Mouse (Mus musculus): ENCODE data around the gene Trpv2.

The Trpv2 gene

GRCm38 (mm10) chr11:62560463-62561016, 13.7 kb upstream of the Trpv2 start:
- 42% methylated on average over 43 of the region's 43 CpGs for WGBS

DNA sequence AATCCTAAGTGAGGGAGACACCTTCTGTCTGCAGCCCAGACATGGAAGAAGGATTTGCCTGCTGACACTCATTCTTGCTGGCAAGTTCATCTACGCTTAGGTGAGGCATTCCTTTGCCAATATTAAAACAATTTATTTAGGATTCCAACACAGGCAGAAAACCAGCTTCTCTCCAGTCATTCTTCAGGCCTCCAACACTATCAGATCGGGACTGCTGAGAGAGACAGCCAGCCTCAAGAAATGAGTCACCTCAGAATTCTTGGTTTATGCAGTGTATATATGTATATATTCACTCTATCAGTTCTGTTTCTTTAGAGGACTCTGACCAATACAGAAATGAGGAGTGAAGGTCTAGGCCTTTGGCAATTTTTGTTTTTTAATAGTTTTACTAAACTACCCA, 10.7 kb upstream of the Trpv2 start:
- WGBS: 84% methylated on average over 2 of the region's 2 CpGs

DNA sequence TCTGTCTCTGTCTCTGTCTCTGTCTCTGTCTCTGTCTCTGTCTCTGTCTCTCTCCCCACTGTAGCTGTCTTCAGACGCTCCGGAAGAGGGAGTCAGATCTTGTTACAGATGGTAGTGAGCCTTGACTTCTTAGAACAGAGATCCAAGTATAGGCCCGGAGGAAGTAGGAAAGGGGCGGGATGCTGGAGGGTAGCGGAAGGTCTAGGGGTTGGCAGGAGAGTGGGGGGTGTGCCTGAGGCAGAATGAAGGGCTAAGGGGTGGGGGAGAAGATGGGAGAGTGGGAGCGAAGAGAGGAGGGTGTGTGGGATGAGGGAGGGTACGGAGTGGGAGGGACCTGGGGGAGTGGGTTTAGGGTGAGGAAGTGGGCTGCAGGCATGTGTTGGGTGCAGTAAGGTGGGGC, 8.5 kb upstream of the Trpv2 start:
- 72% methylated on average over 7 of the region's 7 CpGs for WGBS

GRCm38 (mm10) chr11:62566211-62566610, 8.1 kb upstream of the Trpv2 start:
- 71% methylated on average over 1 of the region's 1 CpGs for WGBS

GRCm38 (mm10) chr11:62568300-62568699, 6.0 kb upstream of the Trpv2 start:
- 68% methylated on average over 3 of the region's 3 CpGs for WGBS

DNA sequence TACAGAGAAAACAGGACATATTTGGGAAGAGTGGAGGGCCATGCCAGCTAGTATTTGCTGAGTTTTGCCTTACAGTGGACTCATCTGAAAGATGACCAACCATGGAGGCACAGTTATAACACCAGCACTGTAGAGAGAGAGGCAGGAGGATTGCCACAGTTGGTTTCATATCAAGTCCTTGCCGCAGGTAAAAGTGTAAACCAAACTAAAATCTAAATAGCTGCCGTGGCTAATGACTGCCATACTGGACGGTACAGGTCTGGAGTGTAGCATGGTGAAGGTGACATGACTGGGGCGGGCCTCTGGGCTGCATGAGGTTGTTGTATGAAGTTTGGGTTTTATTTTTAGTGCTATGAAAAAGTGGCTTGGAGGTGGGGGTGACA, 408 bp downstream of the Trpv2 start:
- WGBS: 78% methylated on average over 4 of the region's 4 CpGs

- under 1% methylated on average over 9 of the region's 9 CpGs for WGBS
These were observed 992 bp downstream of the Trpv2 start for GRCm38 (mm10) chr11:62575297-62575658.

GRCm38 (mm10) chr11:62575659-62576438, 1.6 kb downstream of the Trpv2 start:
- WGBS: 3% methylated on average over 27 of the region's 27 CpGs

DNA sequence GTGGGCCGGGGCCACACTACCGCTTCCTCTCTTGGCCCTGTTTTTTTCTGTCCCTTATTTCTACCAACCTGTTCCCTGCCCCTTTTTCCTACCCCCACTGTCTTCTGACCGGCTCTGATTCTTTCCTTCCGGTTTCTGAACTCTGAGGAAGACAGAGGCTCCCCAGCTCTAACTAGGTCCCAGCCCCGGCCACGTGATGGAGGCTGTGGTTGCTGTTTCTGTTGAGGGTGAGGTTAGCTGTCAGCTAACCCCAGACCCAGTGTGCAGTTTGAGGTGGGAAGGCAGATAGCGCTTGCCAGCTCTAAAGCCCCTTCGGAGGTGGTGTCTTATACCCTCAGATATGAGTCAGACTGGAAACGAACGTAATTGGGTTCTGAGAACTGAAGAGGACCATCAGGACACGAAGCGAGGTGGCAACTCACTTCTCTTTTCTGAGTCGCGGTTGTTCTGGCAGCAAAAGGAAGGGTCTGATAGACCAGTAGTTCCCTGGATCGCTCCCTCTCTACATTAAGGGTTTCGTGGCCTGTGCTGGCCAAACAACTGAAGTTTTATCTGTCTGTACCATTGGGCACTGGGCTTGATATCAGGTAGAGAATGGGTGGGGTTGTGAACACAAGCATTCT, 2.4 kb downstream of the Trpv2 start:
- WGBS: 36% methylated on average over 16 of the region's 16 CpGs

DNA sequence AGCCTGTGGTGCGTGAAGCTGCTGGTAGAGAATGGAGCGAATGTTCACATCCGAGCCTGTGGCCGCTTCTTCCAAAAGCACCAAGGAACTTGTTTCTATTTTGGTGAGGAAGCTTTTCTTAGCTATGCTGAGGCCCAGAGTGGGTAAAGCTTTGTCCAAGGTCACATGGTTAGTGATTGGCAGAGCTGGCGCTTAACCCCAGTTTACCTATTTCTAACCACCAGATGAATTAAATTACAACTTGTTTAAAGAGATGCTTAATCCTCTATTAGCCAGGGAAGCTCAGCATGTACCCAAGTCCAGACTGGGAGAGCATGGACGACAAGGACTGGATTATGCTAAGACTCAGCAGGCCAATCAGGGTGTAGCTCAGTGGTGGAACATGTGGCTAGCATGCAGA, 8.7 kb downstream of the Trpv2 start:
- 63% methylated on average over 6 of the region's 6 CpGs for WGBS

DNA sequence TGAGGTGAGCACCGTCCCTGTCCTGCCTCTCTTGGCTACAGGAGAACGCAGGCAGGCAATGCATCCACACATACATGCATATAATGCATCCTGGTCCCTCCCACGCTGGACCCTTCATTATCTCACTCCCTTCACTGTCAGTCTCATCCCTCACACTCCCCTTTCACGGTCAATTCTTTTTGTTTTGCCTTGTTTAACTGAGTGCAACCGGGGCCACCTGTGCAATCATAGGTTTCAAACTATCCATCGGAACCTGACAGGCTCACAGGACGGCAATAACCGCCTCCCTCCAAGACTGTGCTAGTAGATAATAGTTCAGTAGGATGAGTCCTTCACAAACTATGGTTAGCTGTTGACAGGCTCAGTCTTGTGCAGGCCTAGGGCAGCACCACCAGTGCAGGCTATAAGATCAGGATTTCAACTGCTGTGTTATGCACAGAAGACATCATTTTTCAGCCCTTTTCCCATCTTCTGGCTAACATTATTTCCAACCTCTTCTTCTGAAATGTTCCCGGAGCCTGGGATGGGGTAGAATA, 10.5 kb downstream of the Trpv2 start:
- WGBS: 85% methylated on average over 9 of the region's 9 CpGs

DNA sequence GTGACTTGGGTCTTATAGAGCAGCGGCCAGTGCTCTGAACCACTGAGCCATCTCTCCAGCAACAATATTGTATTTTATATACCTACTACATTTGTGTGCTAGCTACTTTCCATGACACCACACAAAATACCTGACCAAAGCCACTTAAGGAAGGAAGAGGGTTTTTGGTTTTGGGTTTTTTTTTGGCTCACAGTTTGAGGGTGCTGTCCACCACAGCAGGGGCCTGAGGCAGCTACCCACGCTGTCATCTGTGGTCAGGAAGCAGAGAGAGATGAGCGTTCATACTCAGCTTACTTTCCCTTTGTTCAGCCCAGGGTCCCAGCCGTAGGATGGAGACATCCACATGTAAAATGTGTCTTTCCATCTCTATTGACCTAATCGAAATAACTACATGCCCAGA, 12.7 kb downstream of the Trpv2 start:
- 90% methylated on average over 5 of the region's 5 CpGs for WGBS

GRCm38 (mm10) chr11:62589391-62589790, 15.1 kb downstream of the Trpv2 start:
- WGBS: 87% methylated on average over 10 of the region's 10 CpGs

- WGBS: 80% methylated on average over 2 of the region's 2 CpGs
These were observed 16.7 kb downstream of the Trpv2 start for GRCm38 (mm10) chr11:62591026-62591425.

GRCm38 (mm10) chr11:62591904-62592575, 17.8 kb downstream of the Trpv2 start:
- WGBS: 78% methylated on average over 8 of the region's 8 CpGs

GRCm38 (mm10) chr11:62598571-62598970, 24.3 kb downstream of the Trpv2 start:
- 85% methylated on average over 4 of the region's 4 CpGs for WGBS

DNA sequence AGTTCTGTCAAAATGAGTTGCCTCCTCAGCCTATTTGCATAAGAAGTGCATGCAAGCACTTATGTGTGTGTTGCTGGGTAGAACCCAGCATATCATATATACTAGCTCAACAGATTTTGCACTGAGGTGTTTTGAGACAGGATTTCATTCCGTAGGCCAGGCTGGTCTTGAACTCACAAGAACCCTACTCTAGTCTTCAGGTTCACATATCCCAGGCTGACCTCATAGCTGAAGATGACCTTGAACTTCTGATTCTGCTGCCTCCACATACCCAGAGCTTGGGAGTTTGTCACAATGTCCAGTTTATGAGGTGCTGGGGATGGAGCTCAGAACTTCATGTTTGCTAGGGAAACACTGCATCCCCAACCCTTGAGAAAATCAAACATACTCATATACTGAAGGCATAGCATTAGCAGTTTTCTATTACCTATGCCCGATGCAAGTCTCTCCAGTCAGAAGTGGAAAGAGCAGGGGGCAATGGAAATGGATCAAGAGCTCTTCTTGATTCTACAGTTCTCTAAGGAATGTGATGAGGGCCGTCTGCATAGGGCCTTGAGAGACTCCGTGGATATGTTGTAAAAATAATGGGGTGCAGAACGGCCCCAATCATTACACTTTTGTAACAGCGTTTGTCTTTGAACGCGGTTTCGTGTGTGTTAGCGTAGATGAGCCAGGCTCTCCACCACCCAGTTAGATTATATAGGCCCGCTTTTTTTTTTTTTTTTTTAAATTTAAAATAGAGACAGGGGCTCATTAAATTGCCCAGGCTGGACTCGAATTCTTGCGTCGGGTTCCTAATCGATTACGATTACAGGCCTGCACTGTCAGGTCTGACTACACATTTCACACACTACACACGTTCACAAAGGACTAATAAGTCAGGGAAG, 27.7 kb downstream of the Trpv2 start:
- WGBS: 10% methylated on average over 17 of the region's 17 CpGs

DNA sequence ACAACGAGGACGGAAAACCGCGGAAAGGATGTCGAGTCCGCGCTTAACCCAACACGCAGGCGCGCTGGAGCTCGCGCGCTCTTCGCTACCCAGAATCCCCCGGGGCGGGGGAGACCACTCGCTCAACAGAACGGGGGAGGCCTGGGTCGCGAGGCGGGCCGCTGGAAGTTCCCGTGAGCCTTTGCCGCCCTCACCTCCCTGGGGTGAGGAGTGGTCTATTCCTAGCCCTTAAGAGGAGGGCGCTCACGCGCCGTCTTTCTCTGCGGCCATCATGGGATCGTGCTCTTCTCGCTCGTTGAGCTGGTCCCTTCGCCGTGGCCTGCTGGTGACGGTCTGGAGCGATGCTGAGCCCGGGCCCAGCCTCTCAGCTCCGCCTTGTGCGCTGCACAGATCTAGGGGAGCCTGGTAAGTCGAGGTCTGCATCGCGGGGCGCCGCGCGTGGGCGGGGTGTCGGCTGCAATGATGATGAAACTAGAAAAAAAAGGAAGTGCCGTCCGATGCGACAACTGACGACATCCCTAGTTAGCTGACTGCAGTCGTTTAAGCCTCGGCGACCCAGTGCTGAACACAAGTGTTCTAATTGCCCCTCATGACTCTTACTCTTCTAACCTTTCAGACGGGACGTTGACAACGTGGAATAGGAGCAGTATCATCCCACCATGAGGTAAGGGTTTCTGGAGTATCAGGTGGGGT, 28.5 kb downstream of the Trpv2 start:
- under 1% methylated on average over 58 of the region's 58 CpGs for WGBS

GRCm38 (mm10) chr11:62603312-62604056, 29.2 kb downstream of the Trpv2 start:
- 2% methylated on average over 13 of the region's 13 CpGs for WGBS

DNA sequence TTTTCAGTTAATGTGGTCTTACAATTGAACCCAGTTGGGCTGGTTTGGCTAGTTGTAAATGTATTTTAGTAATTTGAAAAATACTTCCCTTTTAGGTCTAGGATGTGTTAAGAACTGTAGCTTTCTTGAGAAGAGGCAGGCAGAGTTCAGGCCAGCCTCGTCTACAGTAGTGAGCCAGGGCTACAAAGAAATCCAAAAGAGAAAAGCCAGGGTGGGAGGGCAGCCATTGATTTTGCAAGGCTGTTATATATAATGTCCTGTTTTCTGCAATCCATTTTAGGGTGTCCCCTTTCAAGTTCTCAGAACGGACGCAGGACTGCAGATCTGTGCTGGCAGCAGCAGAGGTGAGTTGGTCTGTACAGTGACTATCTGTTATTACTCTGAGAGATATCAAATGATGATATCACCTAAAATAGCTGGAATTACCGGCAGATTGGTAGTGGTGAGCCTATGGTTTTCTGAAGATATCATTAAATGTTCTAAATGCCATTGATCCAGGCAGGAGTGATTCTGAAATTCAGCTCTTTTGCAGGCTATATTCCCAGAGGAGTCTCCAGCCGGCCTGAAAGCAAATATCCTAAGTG, 29.9 kb downstream of the Trpv2 start:
- 16% methylated on average over 5 of the region's 5 CpGs for WGBS

Measured in cerebral cortex, adult 2 months (tissue).